Mouse (Mus musculus) CD4-positive helper T cell, adult 2 months (primary cell): ENCODE data around the gene Daxx.
A peak's percentile ranks its signal among the peaks of the same experiment; 100 is the strongest.
"Not testable (repeated sequence)": the region's sequence is repeated elsewhere in the genome, so short reads cannot be mapped to it uniquely, and the experiment has no call there.

Experiments used
- DNase-seq: peaks from one replicate; pipeline ENCODE4 v3.0.0-alpha.2; 2012; ENCODE audit warnings: low read depth, missing footprints, low spot score

Daxx gene

GRCm38 (mm10) chr17:33941381-33941780 lies 32.2 kb downstream of the Daxx start:
- no peak for DNase-seq

- no peak for DNase-seq
Measured at GRCm38 (mm10) chr17:33943454-33943853, 34.2 kb downstream of the Daxx start.

GRCm38 (mm10) chr17:33947430-33948089 lies 38.3 kb downstream of the Daxx start:
- peak; percentile 87 for DNase-seq

- no peak for DNase-seq
Measured at GRCm38 (mm10) chr17:33948090-33948904, 39.1 kb downstream of the Daxx start.

GRCm38 (mm10) chr17:33948905-33949537 lies 39.8 kb downstream of the Daxx start:
- no peak for DNase-seq

- no peak for DNase-seq
Measured at GRCm38 (mm10) chr17:33950131-33950625, 41.0 kb downstream of the Daxx start.

GRCm38 (mm10) chr17:33951021-33951946 lies 42.1 kb downstream of the Daxx start, which contains the start of gene B3galt4:
Gene B3galt4 (minus strand): TSS chr17:33951488.
- DNase-seq = peak; percentile 89

- not testable (repeated sequence) for DNase-seq
Measured at GRCm38 (mm10) chr17:33952015-33952414, 42.8 kb downstream of the Daxx start.

GRCm38 (mm10) chr17:33952879-33953278 lies 43.7 kb downstream of the Daxx start:
- DNase-seq = no peak

- DNase-seq = no peak
Measured at GRCm38 (mm10) chr17:33953310-33953709, 44.1 kb downstream of the Daxx start.

GRCm38 (mm10) chr17:33953961-33954565 lies 44.8 kb downstream of the Daxx start:
- DNase-seq = no peak

- no peak for DNase-seq
Measured at GRCm38 (mm10) chr17:33954646-33955554, 45.7 kb downstream of the Daxx start.

GRCm38 (mm10) chr17:33955555-33956214 lies 46.5 kb downstream of the Daxx start, which contains the start of the genes Vps52 and Rps18:
Gene Vps52 (plus strand): TSS chr17:33955812.
Gene Rps18 (minus strand): TSS chr17:33956001.
- DNase-seq = peak; percentile 99

- no peak for DNase-seq
Measured at GRCm38 (mm10) chr17:33956336-33956735, 47.1 kb downstream of the Daxx start.

- no peak for DNase-seq
Measured at GRCm38 (mm10) chr17:33957493-33957892, 48.3 kb downstream of the Daxx start.

- DNase-seq = no peak
Measured at GRCm38 (mm10) chr17:33958451-33958850, 49.2 kb downstream of the Daxx start.

- no peak for DNase-seq
Measured at GRCm38 (mm10) chr17:33959135-33959534, 49.9 kb downstream of the Daxx start.

- no peak for DNase-seq
Measured at GRCm38 (mm10) chr17:33959948-33960347, 50.7 kb downstream of the Daxx start.

GRCm38 (mm10) chr17:33962876-33963275 lies 53.7 kb downstream of the Daxx start:
- no peak for DNase-seq
